Mouse (Mus musculus): ENCODE data around the gene Adra1b. TPM values are rescaled to one million over a fixed set of nuclear protein-coding genes. Genes with fewer than 3 reads are reported as not detected.

Gene Adra1b
- polyA plus RNA-seq, 1 experiment from 2014 or later, result 0.15 TPM

DNA sequence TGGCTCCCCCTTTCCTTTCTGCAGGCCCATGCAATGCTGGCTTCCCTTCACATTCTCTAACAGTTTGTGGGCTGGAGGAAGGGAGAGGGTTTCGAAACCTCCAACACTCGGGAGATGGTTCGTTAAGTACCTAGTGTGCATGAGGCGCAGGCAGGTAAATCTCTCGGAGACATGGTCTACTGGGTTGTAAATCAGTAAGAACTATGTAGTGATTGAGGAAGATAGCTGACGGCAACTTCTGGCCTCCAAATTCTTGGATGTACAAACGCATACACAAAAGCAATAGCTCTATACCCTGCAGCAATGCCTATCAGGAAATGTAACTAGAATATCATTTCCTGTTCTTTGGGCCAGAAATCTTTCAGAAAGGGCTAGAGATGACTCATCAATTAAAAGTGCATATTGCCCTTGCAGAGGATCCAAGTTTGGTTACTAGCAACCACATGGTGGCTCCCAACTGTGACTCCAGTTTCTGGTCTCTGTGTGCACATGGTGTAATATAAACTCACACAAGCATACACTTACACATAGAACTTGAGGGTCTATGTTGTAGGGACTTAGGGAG lies 172.2 kb downstream of the Adra1b start:
- H3K4me1 ChIP-seq, result no peaks in the 10 kb centered on the region
- peaks cover 61% of the 10 kb centered on the region for H3K36me3 ChIP-seq (replicated peaks)
- no peaks in the 10 kb centered on the region for H3K27me3 ChIP-seq (ENCODE audit: poor library complexity, severe bottlenecking)
- no peak for DNase-seq (ENCODE audit: extremely low spot score, low spot score)
- H3K27ac ChIP-seq, result no peak overlapping the region
- H3K9me3 ChIP-seq, result no peaks in the 10 kb centered on the region
- H3K4me3 ChIP-seq, result no peak overlapping the region
- 91% methylated on average over 7 of the region's 7 CpGs for WGBS

DNA sequence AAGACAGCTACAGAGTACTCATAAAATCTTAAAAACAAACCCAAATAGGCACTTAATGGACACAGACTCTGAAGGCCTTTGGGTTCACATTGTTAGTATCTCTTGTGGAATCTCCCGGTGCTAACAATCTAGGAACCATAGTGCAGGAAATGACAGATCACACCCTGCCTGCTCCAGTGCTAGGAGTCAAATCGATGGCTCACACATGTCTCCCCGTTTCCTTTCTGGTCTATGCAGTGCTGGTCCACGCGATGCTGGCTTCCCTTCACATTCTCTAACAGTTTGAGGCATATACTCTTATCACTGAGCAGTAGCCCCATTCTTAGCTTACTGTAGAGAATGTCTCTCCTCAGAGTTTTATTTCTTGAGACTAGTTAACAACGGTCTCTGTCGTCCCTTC lies 173.2 kb downstream of the Adra1b start:
- peaks cover 59% of the 10 kb centered on the region for H3K36me3 ChIP-seq (replicated peaks)

More for the DNA sequence above, 173.2 kb downstream of the Adra1b start:
- Histone ChIP-seq H3K27me3 (ENCODE audit: poor library complexity, severe bottlenecking) (no peaks in the 10 kb centered on the region), H3K9me3 (no peaks in the 10 kb centered on the region), H3K27ac (no peak overlapping the region), H3K4me3 (no peak overlapping the region), H3K4me1 (no peaks in the 10 kb centered on the region)
- no peak for DNase-seq (ENCODE audit: extremely low spot score, low spot score)
- WGBS, result 90% methylated on average over 7 of the region's 7 CpGs

Other genes with a start within 250 kb of the Adra1b start
- 24.7 and 25.5 TPM in 2 replicates for gene Pwwp2a, start 219.2 kb downstream of the Adra1b start, polyA plus RNA-seq (2016; fragmentation: Nextera tagmentation; extraction: Ambion mirVana)
- 78.3 and 80.9 TPM in 2 replicates for gene Ttc1, start 153.2 kb downstream of the Adra1b start, polyA plus RNA-seq (2016; fragmentation: Nextera tagmentation; extraction: Ambion mirVana)

All from forebrain, embryonic 10.5 days (tissue).